Mouse (Mus musculus): ENCODE results near the gene Auts2. TPM values are rescaled to one million over a fixed set of nuclear protein-coding genes. Genes with fewer than 3 reads are reported as not detected.

Gene Auts2
- polyA plus RNA-seq, 1 experiment from 2014 or later: 24.7 TPM

- Histone ChIP-seq H3K36me3 (no peaks in the 10 kb centered on the region), H3K4me3 (no peak overlapping the region), H3K9me3 (no peaks in the 10 kb centered on the region), H3K4me1 (peaks cover 20% of the 10 kb centered on the region), H3K27me3 (ENCODE audit: insufficient read depth, poor library complexity, severe bottlenecking) (no peaks in the 10 kb centered on the region), H3K27ac (no peak overlapping the region)
- DNase-seq (ENCODE audit: low spot score): no peak
- WGBS: 58% methylated on average over 16 of the region's 16 CpGs
These were observed 76.4 kb downstream of the Auts2 start for GRCm38 (mm10) chr5:132466427-132467363.

GRCm38 (mm10) chr5:132462560-132462959 lies 80.6 kb downstream of the Auts2 start:
- Histone ChIP-seq H3K4me1 (peaks cover 13% of the 10 kb centered on the region), H3K4me3 (no peak overlapping the region), H3K27me3 (ENCODE audit: insufficient read depth, poor library complexity, severe bottlenecking) (no peaks in the 10 kb centered on the region), H3K36me3 (no peaks in the 10 kb centered on the region), H3K27ac (no peak overlapping the region), H3K9me3 (no peaks in the 10 kb centered on the region)
- 94% methylated on average over 11 of the region's 11 CpGs for WGBS
- no peak for DNase-seq (ENCODE audit: low spot score)

GRCm38 (mm10) chr5:132458498-132458897 lies 84.6 kb downstream of the Auts2 start:
- Histone ChIP-seq H3K9me3 (no peaks in the 10 kb centered on the region), H3K36me3 (no peaks in the 10 kb centered on the region), H3K27ac (no peak overlapping the region), H3K27me3 (ENCODE audit: insufficient read depth, poor library complexity, severe bottlenecking) (no peaks in the 10 kb centered on the region), H3K4me3 (no peak overlapping the region), H3K4me1 (peaks cover 7% of the 10 kb centered on the region)
- DNase-seq (ENCODE audit: low spot score): no peak
- 90% methylated on average over 7 of the region's 7 CpGs for WGBS

GRCm38 (mm10) chr5:132452381-132452780 lies 90.8 kb downstream of the Auts2 start:
- no peak overlapping the region for H3K27ac ChIP-seq
- no peaks in the 10 kb centered on the region for H3K36me3 ChIP-seq
- no peaks in the 10 kb centered on the region for H3K27me3 ChIP-seq (ENCODE audit: insufficient read depth, poor library complexity, severe bottlenecking)
- no peaks in the 10 kb centered on the region for H3K9me3 ChIP-seq
- 90% methylated on average over 2 of the region's 2 CpGs for WGBS
- H3K4me3 ChIP-seq: no peak overlapping the region
- H3K4me1 ChIP-seq: peaks cover 10% of the 10 kb centered on the region
- no peak for DNase-seq (ENCODE audit: low spot score)

- H3K9me3 ChIP-seq: no peaks in the 10 kb centered on the region
- DNase-seq (ENCODE audit: low spot score): no peak
- whole genome bisulfite sequencing: 92% methylated on average over 3 of the region's 3 CpGs
- no peak overlapping the region for H3K27ac ChIP-seq
- H3K4me3 ChIP-seq: no peak overlapping the region
- H3K4me1 ChIP-seq: peaks cover 12% of the 10 kb centered on the region
- no peaks in the 10 kb centered on the region for H3K27me3 ChIP-seq (ENCODE audit: insufficient read depth, poor library complexity, severe bottlenecking)
- H3K36me3 ChIP-seq: no peaks in the 10 kb centered on the region
These were observed 93.1 kb downstream of the Auts2 start for GRCm38 (mm10) chr5:132450071-132450470.

GRCm38 (mm10) chr5:132448401-132449066 lies 94.6 kb downstream of the Auts2 start:
- no peaks in the 10 kb centered on the region for H3K9me3 ChIP-seq
- peaks cover 6% of the 10 kb centered on the region for H3K4me1 ChIP-seq
- H3K27me3 ChIP-seq (ENCODE audit: insufficient read depth, poor library complexity, severe bottlenecking): no peaks in the 10 kb centered on the region
- DNase-seq (ENCODE audit: low spot score): no peak
- H3K4me3 ChIP-seq: no peak overlapping the region
- H3K36me3 ChIP-seq: no peaks in the 10 kb centered on the region
- H3K27ac ChIP-seq: no peak overlapping the region
- 80% methylated on average over 6 of the region's 6 CpGs for WGBS

- Histone ChIP-seq H3K9me3 (no peaks in the 10 kb centered on the region), H3K27ac (no peak overlapping the region), H3K4me3 (no peak overlapping the region), H3K36me3 (no peaks in the 10 kb centered on the region), H3K4me1 (peaks cover 3% of the 10 kb centered on the region; the same call in 1 of the 2 replicates), H3K27me3 (ENCODE audit: insufficient read depth, poor library complexity, severe bottlenecking) (no peaks in the 10 kb centered on the region)
- 84% methylated on average over 4 of the region's 4 CpGs for WGBS
- DNase-seq (ENCODE audit: low spot score): no peak
These were observed 97.8 kb downstream of the Auts2 start for GRCm38 (mm10) chr5:132445213-132445954.

GRCm38 (mm10) chr5:132442948-132443347 lies 100.2 kb downstream of the Auts2 start:
- 83% methylated on average over 4 of the region's 4 CpGs for WGBS
- Histone ChIP-seq H3K27me3 (ENCODE audit: insufficient read depth, poor library complexity, severe bottlenecking) (no peaks in the 10 kb centered on the region), H3K27ac (no peak overlapping the region), H3K9me3 (no peaks in the 10 kb centered on the region), H3K36me3 (no peaks in the 10 kb centered on the region), H3K4me3 (no peak overlapping the region), H3K4me1 (peaks cover 9% of the 10 kb centered on the region)
- no peak for DNase-seq (ENCODE audit: low spot score)

GRCm38 (mm10) chr5:132438414-132438813 lies 104.7 kb downstream of the Auts2 start:
- Histone ChIP-seq H3K36me3 (no peaks in the 10 kb centered on the region), H3K27me3 (ENCODE audit: insufficient read depth, poor library complexity, severe bottlenecking) (no peaks in the 10 kb centered on the region), H3K27ac (no peak overlapping the region), H3K4me3 (no peak overlapping the region), H3K9me3 (no peaks in the 10 kb centered on the region), H3K4me1 (peaks cover 19% of the 10 kb centered on the region)
- no peak for DNase-seq (ENCODE audit: low spot score)
- WGBS: 36% methylated on average over 4 of the region's 4 CpGs

- DNase-seq (ENCODE audit: low spot score): no peak
- no peak overlapping the region for H3K4me3 ChIP-seq
- no peaks in the 10 kb centered on the region for H3K36me3 ChIP-seq
- no peaks in the 10 kb centered on the region for H3K27me3 ChIP-seq (ENCODE audit: insufficient read depth, poor library complexity, severe bottlenecking)
- H3K9me3 ChIP-seq: no peaks in the 10 kb centered on the region
- no peak overlapping the region for H3K27ac ChIP-seq
- 30% methylated on average over 8 of the region's 8 CpGs for WGBS
- peaks cover 21% of the 10 kb centered on the region for H3K4me1 ChIP-seq
These were observed 105.2 kb downstream of the Auts2 start for GRCm38 (mm10) chr5:132437994-132438393.

- peaks cover 21% of the 10 kb centered on the region for H3K4me1 ChIP-seq
- no peaks in the 10 kb centered on the region for H3K27me3 ChIP-seq (ENCODE audit: insufficient read depth, poor library complexity, severe bottlenecking)
- 72% methylated on average over 8 of the region's 8 CpGs for WGBS
- no peaks in the 10 kb centered on the region for H3K36me3 ChIP-seq
- H3K4me3 ChIP-seq: no peak overlapping the region
- H3K9me3 ChIP-seq: no peaks in the 10 kb centered on the region
- DNase-seq (ENCODE audit: low spot score): no peak
- no peak overlapping the region for H3K27ac ChIP-seq
These were observed 105.7 kb downstream of the Auts2 start for GRCm38 (mm10) chr5:132437478-132437877.

- no peak overlapping the region for H3K27ac ChIP-seq
- no peaks in the 10 kb centered on the region for H3K27me3 ChIP-seq (ENCODE audit: insufficient read depth, poor library complexity, severe bottlenecking)
- peaks cover 21% of the 10 kb centered on the region for H3K4me1 ChIP-seq
- 49% methylated on average over 1 of the region's 1 CpGs for WGBS
- no peaks in the 10 kb centered on the region for H3K36me3 ChIP-seq
- H3K4me3 ChIP-seq: no peak overlapping the region
- DNase-seq (ENCODE audit: low spot score): no peak
- no peaks in the 10 kb centered on the region for H3K9me3 ChIP-seq
These were observed 106.2 kb downstream of the Auts2 start for GRCm38 (mm10) chr5:132436901-132437300.

- Histone ChIP-seq H3K27me3 (ENCODE audit: insufficient read depth, poor library complexity, severe bottlenecking) (no peaks in the 10 kb centered on the region), H3K27ac (no peak overlapping the region), H3K4me1 (peaks cover 21% of the 10 kb centered on the region), H3K36me3 (no peaks in the 10 kb centered on the region), H3K9me3 (no peaks in the 10 kb centered on the region), H3K4me3 (no peak overlapping the region)
- DNase-seq (ENCODE audit: low spot score): no peak
- 85% methylated on average over 2 of the region's 2 CpGs for WGBS
These were observed 106.7 kb downstream of the Auts2 start for GRCm38 (mm10) chr5:132436473-132436872.
